Mouse (Mus musculus) limb, embryonic 15.5 days (tissue): ENCODE data around the gene Gins2. TPM values are rescaled to one million over a fixed set of nuclear protein-coding genes. Genes with fewer than 3 reads are reported as not detected.

ENCODE experiments used
- ATAC-seq: fragments of 200-750 bp; cut with Nextera tagmentation; 2 replicates; pipeline ENCODE4 v1.8.0; 2017; ENCODE audit warnings: low read depth, moderate TSS enrichment; ENCODE audit not compliant: insufficient number of reproducible peaks, low FRiP score, low TSS enrichment
- H3K27ac ChIP-seq: fragments of 300-500 bp; sonication (generic); 2 replicates; pipeline ENCODE4 v1.5.1; 2015; ENCODE audit warnings: moderate library complexity, mild to moderate bottlenecking, inconsistent platforms
- H3K27me3 ChIP-seq: fragments of 300-500 bp; sonication (generic); 2 replicates; pipeline ENCODE4 v1.6.1; 2015; ENCODE audit warnings: inconsistent platforms
- H3K36me3 ChIP-seq: fragments of 300-500 bp; sonication (generic); 2 replicates; pipeline ENCODE4 v1.6.1; 2015; ENCODE audit warnings: inconsistent platforms
- H3K4me1 ChIP-seq: fragments of 300-500 bp; sonication (generic); 2 replicates; pipeline ENCODE4 v1.6.1; 2015; ENCODE audit warnings: inconsistent platforms
- H3K4me2 ChIP-seq: fragments of 300-500 bp; sonication (generic); 2 replicates; pipeline ENCODE4 v1.6.1; 2015; ENCODE audit warnings: mild to moderate bottlenecking, inconsistent platforms
- H3K4me3 ChIP-seq: fragments of 300-500 bp; sonication (generic); 2 replicates; pipeline ENCODE4 v1.5.1; 2015; ENCODE audit warnings: mild to moderate bottlenecking, inconsistent platforms
- H3K9ac ChIP-seq: fragments of 300-500 bp; sonication (generic); 2 replicates; pipeline ENCODE4 v1.6.1; 2015; ENCODE audit warnings: inconsistent platforms
- H3K9me3 ChIP-seq: fragments of 300-500 bp; sonication (generic); 2 replicates; pipeline ENCODE4 v1.6.1; 2016; ENCODE audit warnings: inconsistent platforms
- WGBS: fragments of 180-500 bp; shearing (Covaris S2); methylation state at CpG from one replicate; pipeline ENCODE4 v1.1.7; 2015; 5-methylcytosine and 5-hydroxymethylcytosine counted together
- microRNA-seq: library from miRNA; unstranded; fragments of <30 nt; microRNA quantifications from one replicate; pipeline ENCODE4, GENCODE M21; 2016
- polyA plus RNA-seq: library from polyadenylated mRNA; unstranded; fragments of >200 nt; fragmentation: Nextera tagmentation; extraction: Ambion mirVana; gene quantifications from 2 replicates; pipeline ENCODE4 v1.2.1, GENCODE M21; 2015

The Gins2 gene
- polyA plus RNA-seq, 1 experiment from 2014 or later = 81.4 TPM

DNA sequence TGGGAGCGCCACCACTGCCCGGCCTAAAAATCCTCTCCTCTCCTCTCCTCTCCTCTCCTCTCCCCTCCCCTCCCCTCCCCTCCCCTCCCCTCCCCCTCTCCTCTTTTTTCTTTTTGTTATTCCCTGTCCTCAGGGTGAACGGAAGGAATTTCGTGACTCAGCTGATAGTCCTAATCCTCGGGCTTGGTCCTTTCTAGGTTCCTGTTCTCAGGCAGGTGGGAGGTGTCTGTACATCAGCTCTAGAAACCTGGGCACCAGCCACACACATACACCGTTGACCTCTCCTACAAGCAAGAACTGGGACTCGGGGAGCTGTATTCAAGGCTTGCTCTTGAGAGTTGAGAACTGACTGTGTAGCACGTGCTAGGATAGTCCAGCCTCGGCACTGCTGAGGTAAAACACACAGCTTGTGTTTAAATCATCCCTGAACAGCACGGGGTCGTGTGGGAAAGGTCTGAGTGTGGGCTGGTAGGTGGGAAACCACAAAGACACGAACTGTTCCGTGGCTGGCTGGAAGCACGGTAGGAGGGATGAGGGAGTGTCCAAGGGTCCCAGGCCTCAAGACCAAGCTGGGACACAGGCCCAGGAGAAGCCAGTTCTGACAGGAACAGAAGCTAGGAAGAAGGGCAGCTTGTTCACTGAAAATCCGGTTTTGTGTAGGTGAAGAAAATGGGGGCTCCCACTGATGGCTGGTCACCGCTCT, 58.0 kb downstream of the Gins2 start:
- no peak overlapping the region for H3K4me2 ChIP-seq
- no peak overlapping the region for H3K27ac ChIP-seq
- H3K36me3 ChIP-seq = no peaks in the 10 kb centered on the region
- H3K9me3 ChIP-seq = no peaks in the 10 kb centered on the region
- H3K4me3 ChIP-seq = no peak overlapping the region
- peaks cover 80% of the 10 kb centered on the region for H3K4me1 ChIP-seq
- no peak overlapping the region for H3K9ac ChIP-seq
- ATAC-seq = no peak
- WGBS = 55% methylated on average over 16 of the region's 16 CpGs
- peaks cover 9% of the 10 kb centered on the region for H3K27me3 ChIP-seq

DNA sequence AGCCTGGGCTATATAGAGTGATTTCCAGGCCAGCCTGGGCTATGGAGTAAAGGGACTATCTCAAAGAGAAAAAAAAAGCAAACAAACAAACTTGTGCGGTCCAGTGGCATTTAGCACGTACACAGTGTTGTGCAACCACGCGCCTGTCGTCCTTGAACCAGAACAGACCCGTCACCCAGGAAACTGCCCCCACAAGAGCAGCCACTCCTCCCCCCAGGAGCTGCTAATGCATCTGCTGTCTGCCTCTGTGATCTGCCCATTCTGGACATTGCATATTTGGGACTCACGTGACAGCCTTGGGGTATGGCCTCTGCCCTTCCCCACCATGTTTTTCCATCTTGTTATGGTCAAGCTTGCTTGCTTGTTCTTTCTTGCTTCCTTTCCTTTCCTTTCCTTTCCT, 59.9 kb downstream of the Gins2 start:
- no peak overlapping the region for H3K4me2 ChIP-seq
- peaks cover 4% of the 10 kb centered on the region; the same call in 1 of the 2 replicates for H3K27me3 ChIP-seq
- no peak overlapping the region for H3K27ac ChIP-seq
- 69% methylated on average over 7 of the region's 7 CpGs for WGBS
- no peak overlapping the region for H3K4me3 ChIP-seq
- H3K4me1 ChIP-seq = peaks cover 70% of the 10 kb centered on the region
- H3K9ac ChIP-seq = no peak overlapping the region
- H3K9me3 ChIP-seq = no peaks in the 10 kb centered on the region
- no peaks in the 10 kb centered on the region for H3K36me3 ChIP-seq
- no peak for ATAC-seq

Small RNA genes within 50 kb of the gene (microRNA-seq; reads per million reads assigned to microRNA genes)
- not detected for gene Mir7687

Other genes with a start within 250 kb of the Gins2 start
- gene 1190005I06Rik, start 58.3 kb upstream of the Gins2 start, polyA plus RNA-seq = 7.7 and 9.9 TPM in 2 replicates
- 2.2 and 5.0 TPM in 2 replicates for gene Gm27021, start 78.8 kb upstream of the Gins2 start, polyA plus RNA-seq
- 903 and 912 TPM in 2 replicates for gene Cox4i1, start 78.9 kb upstream of the Gins2 start, polyA plus RNA-seq
- gene Emc8, start 79.3 kb upstream of the Gins2 start, polyA plus RNA-seq = 205 and 218 TPM in 2 replicates
- gene Irf8, start 147.1 kb upstream of the Gins2 start, polyA plus RNA-seq = 5.9 and 8.8 TPM in 2 replicates